Mouse (Mus musculus) bone marrow macrophage, adult 2 months (primary cell): Measurements from ENCODE around the gene Epb41l1.

Experiments used
- CTCF ChIP-seq: IDR thresholded peaks from 2 replicates; pipeline ENCODE4 v1.5.1; 2012; ENCODE audit warnings: low read depth, mild to moderate bottlenecking, low read length, moderate library complexity
- POLR2A ChIP-seq: IDR thresholded peaks from 2 replicates; pipeline ENCODE4 v1.6.1; 2012; ENCODE audit warnings: mild to moderate bottlenecking, low read depth, low read length, borderline replicate concordance

- TF ChIP-seq CTCF (no peak), POLR2A (no peak)
Observed at GRCm38 (mm10) chr2:156540991-156541390, 120.3 kb downstream of the Epb41l1 start.
